ENCODE assay signal across 17 mouse cellular contexts in genomic region chr5:139440451-139440850, GRCm38 (mm10). TPM values are rescaled to one million over a fixed set of nuclear protein-coding genes. Genes with fewer than 3 reads are reported as not detected.
DNase-seq lines count a peak whose midpoint lies in the region; TF ChIP-seq lines count a peak whose summit lies in the region.
"Had no signal": no experiment of that assay in that cellular context is flagged by ENCODE, and none has a peak within 500 bp of the region (broad histone marks: within the 10 kb centered on the region; RNA-seq: fewer than 3 reads in every experiment).

No protein-coding gene starts in this region.

- no peak for TF ChIP-seq CTCF in brain, embryonic 14.5 days (IDR thresholded peaks at IDR 0.05; ENCODE audit: borderline replicate concordance, extremely low read depth, insufficient read depth, insufficient read length)

- WGBS in heart, embryonic 10.5 days: 86% methylated on average over 5 of the region's 5 CpGs

- no peak for TF ChIP-seq POLR2A in brain, embryonic 14.5 days (IDR thresholded peaks at IDR 0.05; ENCODE audit: borderline replicate concordance, extremely low read depth, insufficient read depth, insufficient read length, poor library complexity, severe bottlenecking)

- H3K36me3 ChIP-seq in heart, embryonic 10.5 days: 0 out of 2 replicates have a peak, but pooled peaks cover 2% of the 10 kb centered on the region
- H3K36me3 ChIP-seq: hindbrain, embryonic 12.5 days had no signal

- peaks cover 12% of the 10 kb centered on the region; the same call in 1 of the 2 replicates for H3K27me3 ChIP-seq in heart, embryonic 10.5 days (ENCODE audit: insufficient read depth, poor library complexity, severe bottlenecking)
- H3K27me3 ChIP-seq: hindbrain, embryonic 12.5 days; stomach, embryonic 15.5 days had no signal

- no peak overlapping the region for H3K27ac ChIP-seq in heart, embryonic 10.5 days
- H3K27ac ChIP-seq: hindbrain, embryonic 12.5 days; limb, embryonic 10.5 days; liver, embryonic 14.5 days; stomach, embryonic 15.5 days had no signal

- peak; percentile 96 for DNase-seq in heart, adult 11 months
- no peak for DNase-seq in heart, embryonic 10.5 days (ENCODE audit: low spot score)
- DNase-seq in layer of hippocampus, adult 9-11 months: peak; percentile 60
- no peak for DNase-seq in layer of hippocampus, adult 9-10 months (ENCODE audit: low spot score)
- DNase-seq in brain, embryonic 14.5 days (ENCODE audit: low read depth): peak; percentile 55
- peak; percentile 58 to 66 for DNase-seq in cerebellum, postnatal 25 days
- DNase-seq in liver: no peak
- DNase-seq: adrenal gland, postnatal 25 days; kidney, postnatal 10 days; lung, postnatal 14 days; spleen, adult 18-20 months had no signal

- no peaks in the 10 kb centered on the region for H3K9me3 ChIP-seq in heart, embryonic 10.5 days
- H3K9me3 ChIP-seq: hindbrain, embryonic 12.5 days; limb, embryonic 10.5 days; stomach, embryonic 15.5 days had no signal

- H3K4me1 ChIP-seq in heart, embryonic 10.5 days: peaks cover 15% of the 10 kb centered on the region

- no peak overlapping the region for H3K4me3 ChIP-seq in heart, embryonic 10.5 days
- H3K4me3 ChIP-seq: hindbrain, embryonic 12.5 days; limb, embryonic 10.5 days; myocyte; stomach, embryonic 15.5 days had no signal

RNA-seq across cellular contexts. Expression of gene Gper1, which starts 17.5 kb away (rescaled TPM):
- 0.26 and 0.36 TPM in 2 replicates for polyA plus RNA-seq in heart, embryonic 10.5 days (2016; fragmentation: Nextera tagmentation; extraction: Ambion mirVana)
- 6.5 and 6.8 TPM in 2 replicates for polyA plus RNA-seq in brain, embryonic 14.5 days (2012; rRNA removed)
- polyA plus RNA-seq: CD4-positive, CD25-positive, alpha-beta regulatory T cell, adult 4 months had no signal

RNA-seq across cellular contexts. Expression of gene 3110082I17Rik, which starts 19.9 kb away (rescaled TPM):
- 29.2 and 40.9 TPM in 2 replicates for polyA plus RNA-seq in heart, embryonic 10.5 days (2016; fragmentation: Nextera tagmentation; extraction: Ambion mirVana)
- 12.3 and 13.4 TPM in 2 replicates for polyA plus RNA-seq in brain, embryonic 14.5 days (2012; rRNA removed)

RNA-seq across cellular contexts. Expression of gene C130050O18Rik, which starts 35.4 kb away (rescaled TPM):
- polyA plus RNA-seq in heart, embryonic 10.5 days (2016; fragmentation: Nextera tagmentation; extraction: Ambion mirVana): 0.28 and 0.45 TPM in 2 replicates
- 0.20 and 0.33 TPM in 2 replicates for polyA plus RNA-seq in brain, embryonic 14.5 days (2012; rRNA removed)
- polyA plus RNA-seq: CD4-positive, CD25-positive, alpha-beta regulatory T cell, adult 4 months had no signal

RNA-seq across cellular contexts. Expression of gene Zfand2a, which starts 43.9 kb away (rescaled TPM):
- 10.7 and 12.6 TPM in 2 replicates for polyA plus RNA-seq in heart, embryonic 10.5 days (2016; fragmentation: Nextera tagmentation; extraction: Ambion mirVana)
- polyA plus RNA-seq in brain, embryonic 14.5 days (2012; rRNA removed): 21.2 and 28.0 TPM in 2 replicates

Comparison
In these comparisons a context has a peak if more than half of its experiments do, and no peak if none do; other contexts are left out.
1. DNase-seq: peak in heart, adult 11 months (single experiment), layer of hippocampus, adult 9-11 months (single experiment), brain, embryonic 14.5 days (single experiment) and cerebellum, postnatal 25 days (2 of 2); none in heart, embryonic 10.5 days (single experiment), layer of hippocampus, adult 9-10 months (single experiment) and liver (single experiment).